ENCODE assay signal across 8 mouse cellular contexts in genomic region chr12:13211746-13212482, GRCm38 (mm10). TPM values are rescaled to one million over a fixed set of nuclear protein-coding genes. Genes with fewer than 3 reads are reported as not detected.
DNase-seq lines count a peak whose midpoint lies in the region; ATAC-seq lines count a peak whose summit lies in the region.

No protein-coding gene starts in this region.

- H3K36me3 ChIP-seq in hindbrain, embryonic 12.5 days: peaks cover 1% of the 10 kb centered on the region; the same call in 1 of the 2 replicates

- no peak overlapping the region for H3K4me2 ChIP-seq in hindbrain, embryonic 12.5 days (replicated peaks)

- intact Hi-C loops in heart, postnatal 25 days (cut with DNase I): loop anchor here (2.0 to 10.0 kb wide), 2 partner anchors 65 to 237 kb away; no protein-coding TSS in a partner anchor

- H3K4me3 ChIP-seq in hindbrain, embryonic 12.5 days: no peak overlapping the region

- DNase-seq in ovary, postnatal 36 days (ENCODE audit: low spot score): peak; percentile 36
- no peak for DNase-seq in ovary, postnatal 14 days (ENCODE audit: low spot score)
- peak; percentile 74 to 78 for DNase-seq in frontal cortex, postnatal 14 days (ENCODE audit: low spot score in 2 of 2)
- peak; percentile 46 for DNase-seq in heart, postnatal 25 days (ENCODE audit: low spot score)
- peak; percentile 16 to 28 for DNase-seq in layer of hippocampus, postnatal 36 days
- peak; percentile 89 to 92 for DNase-seq in right cerebral cortex, postnatal 10 days (ENCODE audit: low spot score in 2 of 2)
- no peak for DNase-seq in thymus, postnatal 0 days (ENCODE audit: low spot score)

- no peaks in the 10 kb centered on the region for H3K9me3 ChIP-seq in hindbrain, embryonic 12.5 days (replicated peaks)

- H3K27ac ChIP-seq in hindbrain, embryonic 12.5 days: no peak overlapping the region

- ATAC-seq in hindbrain, embryonic 12.5 days (ENCODE audit: low FRiP score): no peak

- 67% methylated on average over 11 of the region's 11 CpGs for WGBS in hindbrain, embryonic 12.5 days

- no peak overlapping the region for H3K9ac ChIP-seq in hindbrain, embryonic 12.5 days

- peaks cover 28% of the 10 kb centered on the region for H3K4me1 ChIP-seq in hindbrain, embryonic 12.5 days

- H3K27me3 ChIP-seq in hindbrain, embryonic 12.5 days: 0 out of 2 replicates have a peak, but pooled peaks cover 6% of the 10 kb centered on the region

RNA-seq across cellular contexts. Expression of gene Ddx1, which starts 37.1 kb away (rescaled TPM):
- total RNA-seq in heart, postnatal 25 days (2021): 10 to 100 TPM; 72.1 to 81.2 TPM
- 100 to 1,000 TPM; 120 to 123 TPM for total RNA-seq in layer of hippocampus, postnatal 36 days (2021)
- polyA plus RNA-seq in thymus, postnatal 0 days (2015; fragmentation: Nextera tagmentation; extraction: Ambion mirVana): 83.9 and 95.3 TPM in 2 replicates
- polyA plus RNA-seq in hindbrain, embryonic 12.5 days (2016; fragmentation: Nextera tagmentation; extraction: Ambion mirVana): 142 TPM in 2 replicates

RNA-seq across cellular contexts. Expression of gene Nbas, which starts 57.0 kb away (rescaled TPM):
- total RNA-seq in heart, postnatal 25 days (2021): 10 to 100 TPM; 28.3 to 28.5 TPM
- total RNA-seq in layer of hippocampus, postnatal 36 days (2021): 10 to 100 TPM; 30.5 to 33.2 TPM
- 5.1 and 5.6 TPM in 2 replicates for polyA plus RNA-seq in thymus, postnatal 0 days (2015; fragmentation: Nextera tagmentation; extraction: Ambion mirVana)
- 18.0 and 19.1 TPM in 2 replicates for polyA plus RNA-seq in hindbrain, embryonic 12.5 days (2016; fragmentation: Nextera tagmentation; extraction: Ambion mirVana)

Comparison
In these comparisons a context has a peak if more than half of its experiments do, and no peak if none do; other contexts are left out.
1. DNase-seq: peak in ovary, postnatal 36 days (single experiment), frontal cortex, postnatal 14 days (2 of 2), heart, postnatal 25 days (single experiment), layer of hippocampus, postnatal 36 days (2 of 2) and right cerebral cortex, postnatal 10 days (2 of 2); none in ovary, postnatal 14 days (single experiment) and thymus, postnatal 0 days (single experiment).